Mouse (Mus musculus): Measurements from ENCODE around the gene Magi3. TPM values are rescaled to one million over a fixed set of nuclear protein-coding genes. Genes with fewer than 3 reads are reported as not detected.

Gene Magi3
- polyA plus RNA-seq, 1 experiment from 2014 or later = 7.0 TPM

GRCm38 (mm10) chr3:104183656-104184055, 36.5 kb downstream of the Magi3 start:
- no peak for DNase-seq (ENCODE audit: low spot score)
- H3K9me3 ChIP-seq (ENCODE audit: low read length) = no peaks in the 10 kb centered on the region
- no peak overlapping the region for H3K9ac ChIP-seq (replicated peaks; ENCODE audit: low read depth)
- no peaks in the 10 kb centered on the region for H3K36me3 ChIP-seq (ENCODE audit: insufficient read depth, low read length)
- H3K27me3 ChIP-seq (replicated peaks; ENCODE audit: insufficient read depth, low read length) = no peaks in the 10 kb centered on the region
- ATAC-seq = no peak
- no peak for TF ChIP-seq CTCF (IDR thresholded peaks at IDR 0.05)
- WGBS = 73% methylated on average over 2 of the region's 2 CpGs
- no peaks in the 10 kb centered on the region for H3K4me1 ChIP-seq (ENCODE audit: insufficient read depth, low read depth, low read length)
- H3K4me2 ChIP-seq (replicated peaks; ENCODE audit: low read depth, low read length) = no peak overlapping the region
- H3K27ac ChIP-seq (ENCODE audit: low read length) = no peak overlapping the region
- H3K4me3 ChIP-seq (ENCODE audit: low read depth, low read length) = no peak overlapping the region

GRCm38 (mm10) chr3:104182711-104183110, 37.5 kb downstream of the Magi3 start:
- Histone ChIP-seq H3K9ac (replicated peaks; ENCODE audit: low read depth) (no peak overlapping the region), H3K4me2 (replicated peaks; ENCODE audit: low read depth, low read length) (no peak overlapping the region), H3K27ac (ENCODE audit: low read length) (no peak overlapping the region), H3K9me3 (ENCODE audit: low read length) (no peaks in the 10 kb centered on the region), H3K4me1 (ENCODE audit: insufficient read depth, low read depth, low read length) (no peaks in the 10 kb centered on the region), H3K36me3 (ENCODE audit: insufficient read depth, low read length) (no peaks in the 10 kb centered on the region), H3K4me3 (ENCODE audit: low read depth, low read length) (no peak overlapping the region), H3K27me3 (replicated peaks; ENCODE audit: insufficient read depth, low read length) (no peaks in the 10 kb centered on the region)
- TF ChIP-seq EP300 (IDR thresholded peaks at IDR 0.05) = no peak
- TF ChIP-seq CTCF (IDR thresholded peaks at IDR 0.05) = no peak
- DNase-seq (ENCODE audit: low spot score) = no peak
- no peak for ATAC-seq

GRCm38 (mm10) chr3:104161347-104161746, 58.8 kb downstream of the Magi3 start:
- peak; percentile 57 for DNase-seq (ENCODE audit: low spot score)
- peak; percentile 28; the same call in 1 of the 2 replicates for ATAC-seq
- TF ChIP-seq CTCF (IDR thresholded peaks at IDR 0.05) (no peak), EP300 (IDR thresholded peaks at IDR 0.05) (no peak)
- H3K4me2 ChIP-seq (replicated peaks; ENCODE audit: low read depth, low read length) = no peak overlapping the region
- no peaks in the 10 kb centered on the region for H3K9me3 ChIP-seq (ENCODE audit: low read length)
- 56% methylated on average over 3 of the region's 3 CpGs for WGBS
- no peak overlapping the region for H3K4me3 ChIP-seq (ENCODE audit: low read depth, low read length)
- no peak overlapping the region for H3K27ac ChIP-seq (ENCODE audit: low read length)
- no peaks in the 10 kb centered on the region for H3K27me3 ChIP-seq (replicated peaks; ENCODE audit: insufficient read depth, low read length)
- no peaks in the 10 kb centered on the region for H3K36me3 ChIP-seq (ENCODE audit: insufficient read depth, low read length)
- no peaks in the 10 kb centered on the region for H3K4me1 ChIP-seq (ENCODE audit: insufficient read depth, low read depth, low read length)
- no peak overlapping the region for H3K9ac ChIP-seq (replicated peaks; ENCODE audit: low read depth)

- no peak overlapping the region for H3K4me3 ChIP-seq (ENCODE audit: low read depth, low read length)
- DNase-seq (ENCODE audit: low spot score) = no peak
- H3K27me3 ChIP-seq (replicated peaks; ENCODE audit: insufficient read depth, low read length) = no peaks in the 10 kb centered on the region
- ATAC-seq = no peak
- TF ChIP-seq CTCF (IDR thresholded peaks at IDR 0.05) (no peak), EP300 (IDR thresholded peaks at IDR 0.05) (no peak)
- no peaks in the 10 kb centered on the region for H3K36me3 ChIP-seq (ENCODE audit: insufficient read depth, low read length)
- H3K9ac ChIP-seq (replicated peaks; ENCODE audit: low read depth) = no peak overlapping the region
- no peaks in the 10 kb centered on the region for H3K9me3 ChIP-seq (ENCODE audit: low read length)
- WGBS = 62% methylated on average over 6 of the region's 6 CpGs
- no peaks in the 10 kb centered on the region for H3K4me1 ChIP-seq (ENCODE audit: insufficient read depth, low read depth, low read length)
- H3K27ac ChIP-seq (ENCODE audit: low read length) = no peak overlapping the region
- H3K4me2 ChIP-seq (replicated peaks; ENCODE audit: low read depth, low read length) = no peak overlapping the region
Observed at GRCm38 (mm10) chr3:104160603-104161002, 59.6 kb downstream of the Magi3 start.

GRCm38 (mm10) chr3:104150146-104150545, 70.0 kb downstream of the Magi3 start:
- Histone ChIP-seq H3K9me3 (ENCODE audit: low read length) (no peaks in the 10 kb centered on the region), H3K4me3 (ENCODE audit: low read depth, low read length) (no peak overlapping the region), H3K36me3 (ENCODE audit: insufficient read depth, low read length) (no peaks in the 10 kb centered on the region), H3K27me3 (replicated peaks; ENCODE audit: insufficient read depth, low read length) (no peaks in the 10 kb centered on the region), H3K27ac (ENCODE audit: low read length) (no peak overlapping the region), H3K4me2 (replicated peaks; ENCODE audit: low read depth, low read length) (no peak overlapping the region), H3K9ac (replicated peaks; ENCODE audit: low read depth) (no peak overlapping the region), H3K4me1 (ENCODE audit: insufficient read depth, low read depth, low read length) (no peaks in the 10 kb centered on the region)
- DNase-seq (ENCODE audit: low spot score) (no peak), ATAC-seq (no peak)
- 54% methylated on average over 2 of the region's 2 CpGs for WGBS
- TF ChIP-seq EP300 (IDR thresholded peaks at IDR 0.05) = no peak
- TF ChIP-seq CTCF (IDR thresholded peaks at IDR 0.05) = no peak

- Histone ChIP-seq H3K27me3 (replicated peaks; ENCODE audit: insufficient read depth, low read length) (no peaks in the 10 kb centered on the region), H3K4me2 (replicated peaks; ENCODE audit: low read depth, low read length) (no peak overlapping the region), H3K4me1 (ENCODE audit: insufficient read depth, low read depth, low read length) (no peaks in the 10 kb centered on the region), H3K27ac (ENCODE audit: low read length) (no peak overlapping the region), H3K36me3 (ENCODE audit: insufficient read depth, low read length) (no peaks in the 10 kb centered on the region), H3K9me3 (ENCODE audit: low read length) (no peaks in the 10 kb centered on the region), H3K9ac (replicated peaks; ENCODE audit: low read depth) (no peak overlapping the region), H3K4me3 (ENCODE audit: low read depth, low read length) (no peak overlapping the region)
- no peak for TF ChIP-seq CTCF (IDR thresholded peaks at IDR 0.05)
- no peak for TF ChIP-seq EP300 (IDR thresholded peaks at IDR 0.05)
- ATAC-seq = 0 out of 2 replicates have a peak, but pooled peaks have one; percentile 25
- peak; percentile 62 for DNase-seq (ENCODE audit: low spot score)
- WGBS = 22% methylated on average over 4 of the region's 4 CpGs
Observed at GRCm38 (mm10) chr3:104142376-104142775, 77.8 kb downstream of the Magi3 start.

- no peak for ATAC-seq
Observed at GRCm38 (mm10) chr3:104138953-104139450, 81.2 kb downstream of the Magi3 start.

More at GRCm38 (mm10) chr3:104138953-104139450, 81.2 kb downstream of the Magi3 start:
- Histone ChIP-seq H3K4me3 (ENCODE audit: low read depth, low read length) (no peak overlapping the region), H3K4me1 (ENCODE audit: insufficient read depth, low read depth, low read length) (no peaks in the 10 kb centered on the region), H3K36me3 (ENCODE audit: insufficient read depth, low read length) (no peaks in the 10 kb centered on the region), H3K9me3 (ENCODE audit: low read length) (no peaks in the 10 kb centered on the region), H3K4me2 (replicated peaks; ENCODE audit: low read depth, low read length) (no peak overlapping the region), H3K9ac (replicated peaks; ENCODE audit: low read depth) (no peak overlapping the region), H3K27ac (ENCODE audit: low read length) (no peak overlapping the region), H3K27me3 (replicated peaks; ENCODE audit: insufficient read depth, low read length) (no peaks in the 10 kb centered on the region)
- WGBS = 88% methylated on average over 4 of the region's 4 CpGs
- TF ChIP-seq CTCF (IDR thresholded peaks at IDR 0.05) = no peak
- no peak for TF ChIP-seq EP300 (IDR thresholded peaks at IDR 0.05)
- DNase-seq (ENCODE audit: low spot score) = no peak

All from lung, postnatal 0 days (tissue).